Mouse (Mus musculus) stomach, embryonic 16.5 days (tissue): ENCODE data around the gene Gpr108. TPM values are rescaled to one million over a fixed set of nuclear protein-coding genes. Genes with fewer than 3 reads are reported as not detected.

ENCODE experiments used
- microRNA-seq: library from miRNA; unstranded; fragments of <30 nt; microRNA quantifications from one replicate; pipeline ENCODE4, GENCODE M21; 2016
- polyA plus RNA-seq: library from polyadenylated mRNA; unstranded; fragments of >200 nt; fragmentation: Nextera tagmentation; extraction: Ambion mirVana; gene quantifications from 2 replicates; pipeline ENCODE4 v1.2.1, GENCODE M21; 2015

The Gpr108 gene
- polyA plus RNA-seq, 1 experiment from 2014 or later: 50.0 TPM

Small RNA genes lying within 50 kb of the gene (microRNA-seq; reads per million reads assigned to microRNA genes)
- not detected for gene Mir6978

Other genes with a start within 250 kb of the Gpr108 start
- 0.56 TPM in 1 of 2 replicates, not detected in the other for gene Pspn, start 248.4 kb downstream of the Gpr108 start, polyA plus RNA-seq
- gene Gtf2f1, start 237.2 kb downstream of the Gpr108 start, polyA plus RNA-seq: 58.0 and 63.2 TPM in 2 replicates
- gene Gm17949, start 237.0 kb downstream of the Gpr108 start, polyA plus RNA-seq: 0.67 and 0.90 TPM in 2 replicates
- gene Khsrp, start 216.9 kb downstream of the Gpr108 start, polyA plus RNA-seq: 18.6 and 20.1 TPM in 2 replicates
- gene Slc25a41, start 206.8 kb downstream of the Gpr108 start, polyA plus RNA-seq: not detected in 2 replicates
- 62.6 and 65.5 TPM in 2 replicates for gene Crb3, start 189.3 kb downstream of the Gpr108 start, polyA plus RNA-seq
- gene Slc25a23, start 188.6 kb downstream of the Gpr108 start, polyA plus RNA-seq: 6.5 and 7.4 TPM in 2 replicates
- gene Dennd1c, start 169.9 kb downstream of the Gpr108 start, polyA plus RNA-seq: 6.3 and 6.6 TPM in 2 replicates
- gene Tubb4a, start 160.7 kb downstream of the Gpr108 start, polyA plus RNA-seq: 20.5 and 21.9 TPM in 2 replicates
- 9.2 and 10.4 TPM in 2 replicates for gene Tnfsf9, start 143.1 kb downstream of the Gpr108 start, polyA plus RNA-seq
- gene Cd70, start 98.7 kb downstream of the Gpr108 start, polyA plus RNA-seq: 0.17 TPM in 1 of 2 replicates, not detected in the other
- gene Tnfsf14, start 54.3 kb downstream of the Gpr108 start, polyA plus RNA-seq: 0.31 and 0.53 TPM in 2 replicates
- 17.0 and 19.5 TPM in 2 replicates for gene C3, start 20.3 kb downstream of the Gpr108 start, polyA plus RNA-seq
- 45.4 and 46.9 TPM in 2 replicates for gene Trip10, start 1.0 kb upstream of the Gpr108 start, polyA plus RNA-seq
- 3.9 and 5.8 TPM in 2 replicates for gene Vav1, start 30.7 kb upstream of the Gpr108 start, polyA plus RNA-seq
- gene Adgre1, start 110.2 kb upstream of the Gpr108 start, polyA plus RNA-seq: 8.8 and 9.7 TPM in 2 replicates